Mouse (Mus musculus): ENCODE results near the gene 1700092M07Rik. TPM values are rescaled to one million over a fixed set of nuclear protein-coding genes. Genes with fewer than 3 reads are reported as not detected.
A peak's percentile ranks its signal among the peaks of the same experiment; 100 is the strongest.
"Not testable (repeated sequence)": the region's sequence is repeated elsewhere in the genome, so short reads cannot be mapped to it uniquely, and the experiment has no call there.

The 1700092M07Rik gene
- polyA plus RNA-seq, 1 experiment from 2014 or later = 1.3 TPM

GRCm38 (mm10) chr19:8718357-8718756, 22.2 kb upstream of the 1700092M07Rik start:
- no peaks in the 10 kb centered on the region for H3K9me3 ChIP-seq (replicated peaks)
- 57% methylated on average over 3 of the region's 3 CpGs for WGBS (ENCODE audit: insufficient replicate concordance)
- H3K4me1 ChIP-seq (replicated peaks) = peaks cover 72% of the 10 kb centered on the region
- H3K27me3 ChIP-seq = no peaks in the 10 kb centered on the region
- H3K4me2 ChIP-seq = no peak overlapping the region
- no peaks in the 10 kb centered on the region for H3K36me3 ChIP-seq
- DNase-seq (peak; percentile 66), ATAC-seq (ENCODE audit: low read depth) (no peak)
- H3K4me3 ChIP-seq (replicated peaks) = no peak overlapping the region
- H3K9ac ChIP-seq = no peak overlapping the region
- peak overlapping the region; percentile 99 for H3K27ac ChIP-seq

- H3K36me3 ChIP-seq; H3K9ac ChIP-seq; H3K4me3 ChIP-seq (replicated peaks); DNase-seq; H3K9me3 ChIP-seq (replicated peaks); H3K4me2 ChIP-seq; H3K27me3 ChIP-seq; ATAC-seq (ENCODE audit: low read depth): not testable (repeated sequence)
- H3K27ac ChIP-seq = peak overlapping the region; percentile 48
- peaks cover 71% of the 10 kb centered on the region for H3K4me1 ChIP-seq (replicated peaks)
These were observed 21.5 kb upstream of the 1700092M07Rik start for GRCm38 (mm10) chr19:8719037-8719436.

- ATAC-seq (ENCODE audit: low read depth) = no peak
These were observed 19.1 kb upstream of the 1700092M07Rik start for GRCm38 (mm10) chr19:8721378-8721777.

GRCm38 (mm10) chr19:8722021-8722420, 18.5 kb upstream of the 1700092M07Rik start:
- ATAC-seq (ENCODE audit: low read depth) = no peak
- Histone ChIP-seq H3K9me3 (replicated peaks) (no peaks in the 10 kb centered on the region), H3K36me3 (peaks cover 31% of the 10 kb centered on the region), H3K9ac (peak overlapping the region; percentile 88), H3K27ac (peak overlapping the region; percentile 98), H3K4me2 (peak overlapping the region; percentile 81), H3K27me3 (no peaks in the 10 kb centered on the region), H3K4me1 (replicated peaks) (peaks cover 69% of the 10 kb centered on the region), H3K4me3 (replicated peaks) (peak overlapping the region; percentile 85)
- WGBS (ENCODE audit: insufficient replicate concordance) = 43% methylated on average over 4 of the region's 4 CpGs
- no peak for DNase-seq

More at GRCm38 (mm10) chr19:8721378-8721777, 19.1 kb upstream of the 1700092M07Rik start:
- peak overlapping the region; percentile 88 for H3K9ac ChIP-seq
- no peak for DNase-seq
- H3K4me3 ChIP-seq (replicated peaks) = peak overlapping the region; percentile 85
- H3K9me3 ChIP-seq (replicated peaks) = no peaks in the 10 kb centered on the region
- 24% methylated on average over 1 of the region's 1 CpGs for WGBS (ENCODE audit: insufficient replicate concordance)
- peak overlapping the region; percentile 98 for H3K27ac ChIP-seq
- H3K27me3 ChIP-seq = no peaks in the 10 kb centered on the region
- peaks cover 25% of the 10 kb centered on the region for H3K36me3 ChIP-seq
- H3K4me2 ChIP-seq = peak overlapping the region; percentile 81
- peaks cover 70% of the 10 kb centered on the region for H3K4me1 ChIP-seq (replicated peaks)

- DNase-seq = no peak
- ATAC-seq (ENCODE audit: low read depth) = peak; percentile 8; the same call in 1 of the 2 replicates
- Histone ChIP-seq H3K4me2 (peak overlapping the region; percentile 81), H3K4me1 (replicated peaks) (peaks cover 64% of the 10 kb centered on the region), H3K9ac (peak overlapping the region; percentile 88), H3K27me3 (no peaks in the 10 kb centered on the region), H3K27ac (peak overlapping the region; percentile 98), H3K4me3 (replicated peaks) (peak overlapping the region; percentile 85), H3K9me3 (replicated peaks) (no peaks in the 10 kb centered on the region), H3K36me3 (peaks cover 32% of the 10 kb centered on the region)
- WGBS (ENCODE audit: insufficient replicate concordance) = under 1% methylated on average over 5 of the region's 5 CpGs
These were observed 18.0 kb upstream of the 1700092M07Rik start for GRCm38 (mm10) chr19:8722559-8722906.

GRCm38 (mm10) chr19:8722907-8723573, 17.5 kb upstream of the 1700092M07Rik start, which contains the start of gene Slc3a2:
Slc3a2 (minus strand) TSS chr19:8723369.
- Histone ChIP-seq H3K27me3 (no peaks in the 10 kb centered on the region), H3K4me3 (replicated peaks) (peak within 1 kb of the TSS; percentile 85), H3K36me3 (peaks cover 32% of the 10 kb centered on the region), H3K4me2 (peak within 1 kb of the TSS; percentile 81), H3K9me3 (replicated peaks) (no peaks in the 10 kb centered on the region), H3K4me1 (replicated peaks) (peaks cover 59% of the 10 kb centered on the region), H3K27ac (peak within 1 kb of the TSS; percentile 98), H3K9ac (peak within 1 kb of the TSS; percentile 88)
- WGBS (ENCODE audit: insufficient replicate concordance) = under 1% methylated on average over 50 of the region's 50 CpGs
- peak; percentile 90 for ATAC-seq (ENCODE audit: low read depth)
- peak; percentile 97 for DNase-seq

GRCm38 (mm10) chr19:8723574-8724346, 16.8 kb upstream of the 1700092M07Rik start:
- H3K27ac ChIP-seq = peak overlapping the region; percentile 98
- under 1% methylated on average over 20 of the region's 20 CpGs for WGBS (ENCODE audit: insufficient replicate concordance)
- ATAC-seq (ENCODE audit: low read depth) (no peak), DNase-seq (no peak)
- peak overlapping the region; percentile 86 for H3K9ac ChIP-seq
- H3K4me2 ChIP-seq = peak overlapping the region; percentile 78
- H3K36me3 ChIP-seq = peaks cover 32% of the 10 kb centered on the region
- H3K4me3 ChIP-seq (replicated peaks) = peak overlapping the region; percentile 85
- no peaks in the 10 kb centered on the region for H3K9me3 ChIP-seq (replicated peaks)
- peaks cover 53% of the 10 kb centered on the region for H3K4me1 ChIP-seq (replicated peaks)
- no peaks in the 10 kb centered on the region for H3K27me3 ChIP-seq

GRCm38 (mm10) chr19:8724392-8724791, 16.1 kb upstream of the 1700092M07Rik start:
- H3K27me3 ChIP-seq = no peaks in the 10 kb centered on the region
- peak overlapping the region; percentile 86 for H3K9ac ChIP-seq
- H3K4me2 ChIP-seq = peak overlapping the region; percentile 78
- H3K9me3 ChIP-seq (replicated peaks) = no peaks in the 10 kb centered on the region
- H3K27ac ChIP-seq = peak overlapping the region; percentile 98
- H3K4me3 ChIP-seq (replicated peaks) = peak overlapping the region; percentile 85
- peaks cover 50% of the 10 kb centered on the region for H3K4me1 ChIP-seq (replicated peaks)
- H3K36me3 ChIP-seq = peaks cover 32% of the 10 kb centered on the region
- 0% methylated on average over 2 of the region's 2 CpGs for WGBS (ENCODE audit: insufficient replicate concordance)
- DNase-seq (no peak), ATAC-seq (ENCODE audit: low read depth) (no peak)

GRCm38 (mm10) chr19:8725081-8725613, 15.4 kb upstream of the 1700092M07Rik start:
- no peak for ATAC-seq (ENCODE audit: low read depth)
- H3K4me1 ChIP-seq (replicated peaks) = peaks cover 47% of the 10 kb centered on the region
- no peaks in the 10 kb centered on the region for H3K9me3 ChIP-seq (replicated peaks)
- peak overlapping the region; percentile 98 for H3K27ac ChIP-seq
- DNase-seq = no peak
- 27% methylated on average over 4 of the region's 4 CpGs for WGBS (ENCODE audit: insufficient replicate concordance)
- H3K9ac ChIP-seq = peak overlapping the region; percentile 86
- peaks cover 32% of the 10 kb centered on the region for H3K36me3 ChIP-seq
- H3K4me3 ChIP-seq (replicated peaks) = peak overlapping the region; percentile 85
- H3K4me2 ChIP-seq = peak overlapping the region; percentile 78
- no peaks in the 10 kb centered on the region for H3K27me3 ChIP-seq

- peak overlapping the region; percentile 98 for H3K27ac ChIP-seq
- peak overlapping the region; percentile 85; the same call in 1 of the 2 replicates for H3K4me3 ChIP-seq (replicated peaks)
- no peaks in the 10 kb centered on the region for H3K9me3 ChIP-seq (replicated peaks)
- DNase-seq = no peak
- H3K27me3 ChIP-seq = no peaks in the 10 kb centered on the region
- WGBS (ENCODE audit: insufficient replicate concordance) = 11% methylated on average over 3 of the region's 3 CpGs
- peak overlapping the region; percentile 86; the same call in 1 of the 2 replicates for H3K9ac ChIP-seq
- H3K4me2 ChIP-seq = peak overlapping the region; percentile 19; the same call in 1 of the 2 replicates
- H3K4me1 ChIP-seq (replicated peaks) = peaks cover 32% of the 10 kb centered on the region
- peak; percentile 4; the same call in 1 of the 2 replicates for ATAC-seq (ENCODE audit: low read depth)
- peaks cover 32% of the 10 kb centered on the region for H3K36me3 ChIP-seq
These were observed 13.7 kb upstream of the 1700092M07Rik start for GRCm38 (mm10) chr19:8726609-8727390.

Data from liver, embryonic 13.5 days (tissue).